Mouse (Mus musculus) MEL (cell line): ENCODE measurements at regions not wholly inside any gene's neighbourhood (a gene's known extent, or its start where the extent isn't known, plus 50 kb on each side); places are given as distances from the start of the nearest gene placed in this dataset.
"Not testable (repeated sequence)": the region's sequence is repeated elsewhere in the genome, so short reads cannot be mapped to it uniquely, and the experiment has no call there.

ENCODE experiments used
- CHD2 ChIP-seq: IDR thresholded peaks from 2 replicates; pipeline ENCODE4 v1.6.1; 2011; ENCODE audit warnings: low read length, improper control_type of control experiment
- CTCF ChIP-seq, 3 experiments: IDR thresholded peaks in 2 of 3; conservative IDR thresholded peaks in 1 of 3; 2 replicates each; pipeline ENCODE4 v1.5.1; 2011 to 2012; ENCODE audit warnings: low read length in 3 of 3, low read depth in 2 of 3, mild to moderate bottlenecking in 2 of 3, improper control_type of control experiment in 1 of 3, inconsistent platforms in 1 of 3, mixed read lengths in 1 of 3, moderate library complexity in 1 of 3; ENCODE audit not compliant: control insufficient read depth in 1 of 3, insufficient read depth in 1 of 3, poor library complexity in 1 of 3, severe bottlenecking in 1 of 3
- EP300 ChIP-seq, 2 experiments: IDR thresholded peaks; 2 replicates each; pipeline ENCODE4 v1.6.1; 2011; ENCODE audit warnings: improper control_type of control experiment in 2 of 2, low read length in 2 of 2, low read depth in 1 of 2, mild to moderate bottlenecking in 1 of 2
- HCFC1 ChIP-seq: IDR thresholded peaks from 2 replicates; pipeline ENCODE4 v1.6.1; 2012; ENCODE audit warnings: low read depth, mild to moderate bottlenecking, inconsistent platforms, low read length, improper control_type of control experiment, moderate library complexity
- POLR2A ChIP-seq, 2 experiments: IDR thresholded peaks; 2 replicates each; pipeline ENCODE4 v1.6.1; 2011 to 2012; ENCODE audit warnings: low read length in 2 of 2, mild to moderate bottlenecking in 2 of 2, control low read depth in 1 of 2, improper control_type of control experiment in 1 of 2, low read depth in 1 of 2, moderate library complexity in 1 of 2; ENCODE audit not compliant: control insufficient read depth in 1 of 2, insufficient read depth in 1 of 2, poor library complexity in 1 of 2
- USF1 ChIP-seq: IDR thresholded peaks from 2 replicates; pipeline ENCODE4 v1.6.1; 2014; ENCODE audit warnings: low read depth, mild to moderate bottlenecking, inconsistent platforms, low read length, improper control_type of control experiment, moderate library complexity
- ZKSCAN1 ChIP-seq: IDR thresholded peaks from 2 replicates; pipeline ENCODE4 v1.6.1; 2012; ENCODE audit warnings: low read depth, mild to moderate bottlenecking, inconsistent platforms, low read length, improper control_type of control experiment, moderate library complexity

- TF ChIP-seq POLR2A (IDR thresholded peaks at IDR 0.05; ENCODE audit: control insufficient read depth in 1 of 2, insufficient read depth in 1 of 2, low read depth in 1 of 2, low read length in 2 of 2, poor library complexity in 1 of 2); CTCF (IDR thresholded peaks at IDR 0.05 in 2 of 3, conservative IDR thresholded peaks at IDR 0.05 in 1 of 3; ENCODE audit: control insufficient read depth in 1 of 3, insufficient read depth in 1 of 3, low read depth in 2 of 3, low read length in 3 of 3, poor library complexity in 1 of 3, severe bottlenecking in 1 of 3); HCFC1; EP300 (IDR thresholded peaks at IDR 0.05; ENCODE audit: low read depth in 1 of 2, low read length in 2 of 2); CHD2; ZKSCAN1; USF1: not testable (repeated sequence)
These were observed 222.3 kb upstream of the Ell2 start for GRCm38 (mm10) chr13:75484252-75484651.
